Mouse (Mus musculus): ENCODE measurements around the gene Fbp1.

DNA sequence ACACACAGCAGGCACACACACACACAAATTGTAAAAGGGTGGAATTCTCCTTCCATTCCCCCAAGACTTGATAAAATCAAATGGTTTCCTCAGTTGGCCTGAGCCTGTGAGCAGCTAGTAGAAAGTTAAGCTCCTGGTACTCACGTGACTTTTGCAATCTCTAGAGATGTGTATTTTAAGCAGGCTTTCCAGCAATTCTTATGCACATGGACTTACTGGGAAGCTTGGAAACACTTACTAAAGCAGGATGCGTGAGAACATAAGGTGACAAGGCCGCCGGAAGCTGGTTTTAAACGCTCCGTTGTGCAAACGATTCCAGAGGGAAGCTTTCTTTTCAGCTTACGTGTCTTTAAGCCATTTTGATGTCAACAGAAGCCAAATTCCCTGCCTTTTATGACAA lies 35.1 kb upstream of the Fbp1 start:
- no peak for TF ChIP-seq CTCF (IDR thresholded peaks at IDR 0.05; ENCODE audit: low read depth, low read length)
- TF ChIP-seq POLR2AphosphoS5 (IDR thresholded peaks at IDR 0.05; ENCODE audit: insufficient replicate concordance, low read depth, low read length) = no peak
- TF ChIP-seq TAL1 (conservative IDR thresholded peaks at IDR 0.05; ENCODE audit: low read depth, low read length) = no peak
- TF ChIP-seq GATA1 (IDR thresholded peaks at IDR 0.05; ENCODE audit: borderline replicate concordance, low read length) = no peak
- no peak for TF ChIP-seq GATA2 (IDR thresholded peaks at IDR 0.05; ENCODE audit: borderline replicate concordance, low read depth, low read length)
